Mouse (Mus musculus) gastrocnemius, postnatal 4 days (tissue): ENCODE measurements around the gene Cdc14a. TPM values are rescaled to one million over a fixed set of nuclear protein-coding genes. Genes with fewer than 3 reads are reported as not detected.

Source experiments
- DNase-seq, 2 experiments: peaks; one replicate each; pipeline ENCODE4 v3.0.0; 2021 to 2022; ENCODE audit warnings: low spot score in 2 of 2, mixed read lengths in 2 of 2
- total RNA-seq, 2 experiments: library from RNA; stranded (reverse); gene quantifications; 2 replicates each; pipeline ENCODE4 v1.2.3; 2021

Gene Cdc14a
- total RNA-seq, 2 experiments from 2014 or later: 11.8 to 15.8 TPM

DNA sequence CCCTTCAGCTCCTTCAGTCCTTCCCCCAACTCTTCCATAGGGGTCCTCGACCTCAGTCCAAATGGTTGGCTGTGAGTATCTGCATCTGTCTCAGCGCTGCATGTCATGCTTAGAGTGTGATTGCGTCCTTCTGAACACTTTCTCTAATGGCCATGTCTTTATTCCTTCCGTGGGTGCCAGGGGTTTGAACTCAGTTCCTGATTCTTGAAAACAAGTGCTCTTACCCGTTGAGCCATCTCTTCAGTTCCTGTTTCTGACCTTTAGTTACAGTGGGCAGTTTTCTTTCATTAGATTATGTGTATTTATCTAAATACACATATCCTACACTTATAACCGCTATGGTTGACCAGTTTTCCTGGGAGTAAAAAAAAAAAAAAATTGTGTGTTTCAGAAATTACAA is 196.9 kb downstream of the Cdc14a start:
- DNase-seq: no peak

Other genes with a start within 250 kb of the Cdc14a start
- under 1 TPM; 0.08 to 0.10 TPM for gene Gpr88, start 170.5 kb downstream of the Cdc14a start, total RNA-seq
- 10 to 100 TPM; 29.8 to 30.1 TPM for gene Rtca, start 84.2 kb upstream of the Cdc14a start, total RNA-seq
- gene Dbt, start 89.0 kb upstream of the Cdc14a start, total RNA-seq: 10 to 100 TPM; 16.1 to 16.9 TPM
- 10 to 100 TPM; 37.8 to 38.6 TPM for gene Lrrc39, start 138.9 kb upstream of the Cdc14a start, total RNA-seq
- gene Sass6, start 170.9 kb upstream of the Cdc14a start, total RNA-seq: 1 to 10 TPM; 6.3 to 7.8 TPM
- 10 to 100 TPM; 11.2 to 13.0 TPM for gene Trmt13, start 190.6 kb upstream of the Cdc14a start, total RNA-seq
- 10 to 100 TPM; 26.6 TPM for gene Mfsd14a, start 238.6 kb upstream of the Cdc14a start, total RNA-seq